Mouse (Mus musculus) midbrain, embryonic 16.5 days (tissue): ENCODE results near the gene Orai1. TPM values are rescaled to one million over a fixed set of nuclear protein-coding genes. Genes with fewer than 3 reads are reported as not detected.

Source experiments
- ATAC-seq: fragments of 200-750 bp; cut with Nextera tagmentation; 2 replicates; pipeline ENCODE4 v1.8.0; 2017; ENCODE audit warnings: moderate TSS enrichment
- H3K27ac ChIP-seq: fragments of 300-500 bp; sonication (generic); 2 replicates; pipeline ENCODE4 v1.5.1; 2014; ENCODE audit warnings: mild to moderate bottlenecking, low read length, mixed read lengths
- H3K27me3 ChIP-seq: fragments of 300-500 bp; sonication (generic); 2 replicates; pipeline ENCODE4 v1.6.1; 2014; ENCODE audit warnings: low read depth, low read length, mixed read lengths; ENCODE audit not compliant: control insufficient read depth, insufficient read depth
- H3K36me3 ChIP-seq: fragments of 300-500 bp; sonication (generic); 2 replicates; pipeline ENCODE4 v1.6.1; 2014; ENCODE audit warnings: mild to moderate bottlenecking, low read length, moderate library complexity, mixed read lengths; ENCODE audit not compliant: control insufficient read depth, insufficient read depth
- H3K4me1 ChIP-seq: fragments of 300-500 bp; sonication (generic); 2 replicates; pipeline ENCODE4 v1.6.1; 2014; ENCODE audit warnings: mild to moderate bottlenecking, low read length, mixed read lengths; ENCODE audit not compliant: control insufficient read depth, insufficient read depth
- H3K4me2 ChIP-seq: fragments of 300-500 bp; sonication (generic); 2 replicates; pipeline ENCODE4 v1.6.1; 2014; ENCODE audit warnings: mild to moderate bottlenecking, low read length, mixed read lengths
- H3K4me3 ChIP-seq: fragments of 300-500 bp; sonication (generic); 2 replicates; pipeline ENCODE4 v1.5.1; 2014; ENCODE audit warnings: low read depth, mild to moderate bottlenecking, low read length, moderate library complexity, mixed read lengths
- H3K9ac ChIP-seq: fragments of 300-500 bp; sonication (generic); 2 replicates; pipeline ENCODE4 v1.6.1; 2014; ENCODE audit warnings: low read depth, low read length, mixed read lengths
- H3K9me3 ChIP-seq: fragments of 300-500 bp; sonication (generic); replicated peaks from 2 replicates; pipeline ENCODE4 v1.6.1; 2014; ENCODE audit warnings: mild to moderate bottlenecking, low read length, mixed read lengths; ENCODE audit not compliant: control insufficient read depth, poor library complexity, severe bottlenecking
- WGBS: fragments of 180-500 bp; shearing (Covaris S2); extraction: QIAGEN DNeasy Blood & Tissue Kit; methylation state at CpG from one replicate; pipeline ENCODE4 v1.1.7; 2014; 5-methylcytosine and 5-hydroxymethylcytosine counted together
- polyA plus RNA-seq: library from polyadenylated mRNA; unstranded; fragments of >200 nt; fragmentation: Nextera tagmentation; extraction: Ambion mirVana; gene quantifications from 2 replicates; pipeline ENCODE4 v1.2.1, GENCODE M21; 2015

Orai1 gene
- polyA plus RNA-seq, 1 experiment from 2014 or later = 10.7 TPM

GRCm38 (mm10) chr5:123035564-123035963 lies 20.7 kb downstream of the Orai1 start:
- Histone ChIP-seq H3K27ac (no peak overlapping the region), H3K27me3 (0 out of 2 replicates have a peak, but pooled peaks cover 2% of the 10 kb centered on the region), H3K9me3 (no peaks in the 10 kb centered on the region), H3K4me1 (no peaks in the 10 kb centered on the region), H3K4me2 (no peak overlapping the region), H3K9ac (no peak overlapping the region), H3K4me3 (no peak overlapping the region), H3K36me3 (peaks cover 3% of the 10 kb centered on the region; the same call in 1 of the 2 replicates)
- no peak for ATAC-seq
- 38% methylated on average over 6 of the region's 6 CpGs for WGBS

GRCm38 (mm10) chr5:123038115-123038514 lies 23.2 kb downstream of the Orai1 start:
- Histone ChIP-seq H3K4me3 (no peak overlapping the region), H3K9me3 (no peaks in the 10 kb centered on the region), H3K4me2 (no peak overlapping the region), H3K4me1 (no peaks in the 10 kb centered on the region), H3K36me3 (no peaks in the 10 kb centered on the region), H3K27me3 (0 out of 2 replicates have a peak, but pooled peaks cover 2% of the 10 kb centered on the region), H3K27ac (no peak overlapping the region), H3K9ac (no peak overlapping the region)
- 88% methylated on average over 5 of the region's 5 CpGs for WGBS
- no peak for ATAC-seq

- no peak for ATAC-seq
- Histone ChIP-seq H3K27ac (no peak overlapping the region), H3K36me3 (no peaks in the 10 kb centered on the region), H3K9me3 (no peaks in the 10 kb centered on the region), H3K27me3 (0 out of 2 replicates have a peak, but pooled peaks cover 2% of the 10 kb centered on the region), H3K4me2 (peak overlapping the region; percentile 37), H3K4me1 (no peaks in the 10 kb centered on the region), H3K9ac (no peak overlapping the region), H3K4me3 (peak overlapping the region; percentile 12; the same call in 1 of the 2 replicates)
- 6% methylated on average over 25 of the region's 25 CpGs for WGBS
Observed at GRCm38 (mm10) chr5:123039120-123039752, 24.4 kb downstream of the Orai1 start.

GRCm38 (mm10) chr5:123040796-123041195 lies 25.9 kb downstream of the Orai1 start:
- no peaks in the 10 kb centered on the region for H3K4me1 ChIP-seq
- H3K27ac ChIP-seq = no peak overlapping the region
- 62% methylated on average over 7 of the region's 7 CpGs for WGBS
- no peak for ATAC-seq
- H3K27me3 ChIP-seq = 0 out of 2 replicates have a peak, but pooled peaks cover 2% of the 10 kb centered on the region
- no peaks in the 10 kb centered on the region for H3K36me3 ChIP-seq
- H3K4me2 ChIP-seq = no peak overlapping the region
- H3K9ac ChIP-seq = no peak overlapping the region
- H3K9me3 ChIP-seq = no peaks in the 10 kb centered on the region
- H3K4me3 ChIP-seq = no peak overlapping the region

GRCm38 (mm10) chr5:123043856-123044255 lies 29.0 kb downstream of the Orai1 start:
- H3K4me3 ChIP-seq = no peak overlapping the region
- no peak for ATAC-seq
- no peaks in the 10 kb centered on the region for H3K4me1 ChIP-seq
- 12% methylated on average over 7 of the region's 7 CpGs for WGBS
- H3K36me3 ChIP-seq = no peaks in the 10 kb centered on the region
- H3K4me2 ChIP-seq = no peak overlapping the region
- H3K27me3 ChIP-seq = 0 out of 2 replicates have a peak, but pooled peaks cover 2% of the 10 kb centered on the region
- no peak overlapping the region for H3K9ac ChIP-seq
- H3K9me3 ChIP-seq = no peaks in the 10 kb centered on the region
- H3K27ac ChIP-seq = no peak overlapping the region

GRCm38 (mm10) chr5:123045561-123046295 lies 30.9 kb downstream of the Orai1 start:
- H3K4me2 ChIP-seq = no peak overlapping the region
- peaks cover 3% of the 10 kb centered on the region; the same call in 1 of the 2 replicates for H3K4me1 ChIP-seq
- no peaks in the 10 kb centered on the region for H3K36me3 ChIP-seq
- H3K9me3 ChIP-seq = no peaks in the 10 kb centered on the region
- no peak overlapping the region for H3K4me3 ChIP-seq
- no peak overlapping the region for H3K27ac ChIP-seq
- H3K27me3 ChIP-seq = no peaks in the 10 kb centered on the region
- WGBS = 32% methylated on average over 9 of the region's 9 CpGs
- no peak overlapping the region for H3K9ac ChIP-seq
- ATAC-seq = no peak

GRCm38 (mm10) chr5:123046916-123047315 lies 32.0 kb downstream of the Orai1 start, which contains the start of gene Morn3:
TSS of gene Morn3 (minus strand) at chr5:123047016.
- Histone ChIP-seq H3K27ac (no peak within 1 kb of the TSS), H3K27me3 (no peaks in the 10 kb centered on the region), H3K4me2 (no peak within 1 kb of the TSS), H3K9ac (no peak within 1 kb of the TSS), H3K36me3 (no peaks in the 10 kb centered on the region), H3K4me1 (peaks cover 3% of the 10 kb centered on the region; the same call in 1 of the 2 replicates), H3K4me3 (no peak within 1 kb of the TSS), H3K9me3 (no peaks in the 10 kb centered on the region)
- 85% methylated on average over 3 of the region's 3 CpGs for WGBS
- ATAC-seq = no peak

GRCm38 (mm10) chr5:123049271-123049670 lies 34.4 kb downstream of the Orai1 start:
- Histone ChIP-seq H3K9ac (no peak overlapping the region; the same call in 1 of the 2 replicates), H3K9me3 (no peaks in the 10 kb centered on the region), H3K27me3 (no peaks in the 10 kb centered on the region), H3K4me1 (peaks cover 3% of the 10 kb centered on the region; the same call in 1 of the 2 replicates), H3K36me3 (no peaks in the 10 kb centered on the region), H3K4me3 (no peak overlapping the region), H3K4me2 (peak overlapping the region; percentile 17), H3K27ac (no peak overlapping the region)
- 1% methylated on average over 12 of the region's 12 CpGs for WGBS
- no peak for ATAC-seq

GRCm38 (mm10) chr5:123050918-123051317 lies 36.0 kb downstream of the Orai1 start:
- Histone ChIP-seq H3K4me2 (no peak overlapping the region), H3K4me1 (peaks cover 3% of the 10 kb centered on the region; the same call in 1 of the 2 replicates), H3K4me3 (no peak overlapping the region), H3K9ac (no peak overlapping the region), H3K9me3 (no peaks in the 10 kb centered on the region), H3K27ac (no peak overlapping the region), H3K36me3 (no peaks in the 10 kb centered on the region), H3K27me3 (no peaks in the 10 kb centered on the region)
- 76% methylated on average over 9 of the region's 9 CpGs for WGBS
- ATAC-seq = no peak
